Mouse (Mus musculus) lung, postnatal 0 days (tissue): Measurements from ENCODE around the gene Ncapd3. TPM values are rescaled to one million over a fixed set of nuclear protein-coding genes. Genes with fewer than 3 reads are reported as not detected.

Experiments used
- ATAC-seq: fragments of 200-750 bp; cut with Nextera tagmentation; 2 replicates; pipeline ENCODE4 v1.8.0; 2017; ENCODE audit warnings: moderate library complexity
- DNase-seq: peaks from one replicate; pipeline ENCODE4 v3.0.0-alpha.2; 2016; ENCODE audit warnings: low spot score
- H3K27ac ChIP-seq: fragments of 300-500 bp; sonication (generic); 2 replicates; pipeline ENCODE4 v1.5.1; 2014; ENCODE audit warnings: antibody characterized with exemption, mild to moderate bottlenecking, low read length, mixed read lengths
- H3K27me3 ChIP-seq: fragments of 300-500 bp; sonication (generic); replicated peaks from 2 replicates; pipeline ENCODE4 v1.6.1; 2014; ENCODE audit warnings: low read length, mixed read lengths; ENCODE audit not compliant: insufficient read depth
- H3K36me3 ChIP-seq: fragments of 300-500 bp; sonication (generic); 2 replicates; pipeline ENCODE4 v1.6.1; 2014; ENCODE audit warnings: low read length, mixed read lengths; ENCODE audit not compliant: insufficient read depth
- H3K4me1 ChIP-seq: fragments of 300-500 bp; sonication (generic); 2 replicates; pipeline ENCODE4 v1.6.1; 2014; ENCODE audit warnings: antibody characterized with exemption, low read depth, low read length, mixed read lengths; ENCODE audit not compliant: insufficient read depth
- H3K4me2 ChIP-seq: fragments of 300-500 bp; sonication (generic); replicated peaks from 2 replicates; pipeline ENCODE4 v1.6.1; 2014; ENCODE audit warnings: low read depth, mild to moderate bottlenecking, low read length, moderate library complexity, mixed read lengths
- H3K4me3 ChIP-seq: fragments of 300-500 bp; sonication (generic); 2 replicates; pipeline ENCODE4 v1.5.1; 2014; ENCODE audit warnings: low read depth, low read length
- H3K9ac ChIP-seq: fragments of 300-500 bp; sonication (generic); replicated peaks from 2 replicates; pipeline ENCODE4 v1.6.1; 2014; ENCODE audit warnings: low read depth, mild to moderate bottlenecking
- H3K9me3 ChIP-seq: fragments of 300-500 bp; sonication (generic); 2 replicates; pipeline ENCODE4 v1.6.1; 2016; ENCODE audit warnings: low read length, mixed read lengths
- CTCF ChIP-seq: IDR thresholded peaks from 2 replicates; pipeline ENCODE4 v1.5.1; 2016; ENCODE audit warnings: antibody characterized with exemption, mild to moderate bottlenecking
- EP300 ChIP-seq: IDR thresholded peaks from 2 replicates; pipeline ENCODE4 v1.6.1; 2016; ENCODE audit warnings: antibody characterized with exemption, mild to moderate bottlenecking, control low read depth
- whole genome bisulfite sequencing: fragments of 180-500 bp; shearing (Covaris S2); extraction: QIAGEN DNeasy Blood & Tissue Kit; methylation state at CpG from one replicate; pipeline ENCODE4 v1.1.7; 2014; 5-methylcytosine and 5-hydroxymethylcytosine counted together
- polyA plus RNA-seq: library from polyadenylated mRNA; unstranded; fragments of >200 nt; fragmentation: Nextera tagmentation; extraction: Ambion mirVana; gene quantifications from 2 replicates; pipeline ENCODE4 v1.2.1, GENCODE M21; 2015

Gene Ncapd3
- 6.3 and 6.4 TPM in 2 replicates for polyA plus RNA-seq

- Histone ChIP-seq H3K9me3 (no peaks in the 10 kb centered on the region), H3K4me2 (peak within 1 kb of the TSS; percentile 88), H3K27me3 (no peaks in the 10 kb centered on the region), H3K27ac (peak within 1 kb of the TSS; percentile 96), H3K4me3 (peak within 1 kb of the TSS; percentile 98), H3K4me1 (peaks cover 23% of the 10 kb centered on the region; the same call in 1 of the 2 replicates), H3K36me3 (no peaks in the 10 kb centered on the region), H3K9ac (peak within 1 kb of the TSS; percentile 84)
- WGBS, result under 1% methylated on average over 64 of the region's 80 CpGs
- DNase-seq (peak; percentile 98), ATAC-seq (peak; percentile 96)
- no peak for TF ChIP-seq EP300
- peak; percentile 38; the same call in 1 of the 2 replicates for TF ChIP-seq CTCF
Measured at GRCm38 (mm10) chr9:27029828-27030762, at the start of gene Ncapd3, which contains the start of gene Vps26b. Gene Ncapd3, plus strand, starts transcription at chr9:27030175. Gene Vps26b, minus strand, starts transcription at chr9:27030065.

- Histone ChIP-seq H3K36me3 (peaks cover 29% of the 10 kb centered on the region; the same call in 1 of the 2 replicates), H3K9ac (no peak overlapping the region), H3K9me3 (no peaks in the 10 kb centered on the region), H3K4me3 (no peak overlapping the region), H3K27ac (no peak overlapping the region), H3K4me1 (no peaks in the 10 kb centered on the region), H3K4me2 (no peak overlapping the region), H3K27me3 (no peaks in the 10 kb centered on the region)
- no peak for ATAC-seq
- no peak for DNase-seq
- TF ChIP-seq EP300, result no peak
- no peak for TF ChIP-seq CTCF
- WGBS, result 79% methylated on average over 2 of the region's 2 CpGs
Measured at GRCm38 (mm10) chr9:26985090-26985613, 44.8 kb upstream of the Ncapd3 start.

DNA sequence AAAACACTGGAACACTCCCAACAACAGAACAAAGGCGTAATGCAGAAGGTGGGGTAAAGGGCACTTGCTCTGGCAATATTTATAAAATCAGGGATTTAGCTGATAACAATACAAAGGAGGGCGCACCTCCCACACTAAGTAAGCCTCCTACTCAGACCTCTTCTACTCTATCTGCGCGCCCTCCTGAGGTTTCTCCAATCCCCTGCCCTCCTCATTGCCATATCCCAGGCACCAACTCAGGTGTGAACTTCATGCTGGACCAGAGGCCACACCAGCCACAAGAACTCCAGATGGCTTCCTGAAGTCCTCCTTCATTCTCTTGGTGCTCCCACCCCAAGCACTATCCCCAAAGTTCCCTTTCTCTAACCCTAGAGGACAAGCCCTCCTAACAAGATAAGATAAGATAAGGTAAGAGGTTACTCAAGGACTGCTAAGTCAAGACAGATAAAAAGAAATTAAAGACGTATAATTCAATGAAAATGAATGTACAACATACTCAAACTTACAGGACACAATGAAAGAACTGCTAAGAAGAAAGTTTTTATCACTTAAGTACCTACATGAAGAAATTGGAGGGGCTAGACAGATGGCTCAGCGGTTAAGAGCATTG is 44.2 kb upstream of the Ncapd3 start:
- Histone ChIP-seq H3K9ac (no peak overlapping the region), H3K36me3 (peaks cover 34% of the 10 kb centered on the region; the same call in 1 of the 2 replicates), H3K4me3 (no peak overlapping the region), H3K9me3 (no peaks in the 10 kb centered on the region), H3K4me2 (no peak overlapping the region), H3K4me1 (no peaks in the 10 kb centered on the region), H3K27ac (no peak overlapping the region), H3K27me3 (no peaks in the 10 kb centered on the region)
- ATAC-seq, result no peak
- no peak for DNase-seq
- WGBS, result 75% methylated on average over 6 of the region's 6 CpGs
- TF ChIP-seq EP300 (no peak), CTCF (no peak)

GRCm38 (mm10) chr9:26990181-26990580 is 39.8 kb upstream of the Ncapd3 start:
- no peak for DNase-seq
- no peak overlapping the region for H3K4me2 ChIP-seq
- no peaks in the 10 kb centered on the region for H3K27me3 ChIP-seq
- 92% methylated on average over 4 of the region's 4 CpGs for WGBS
- no peaks in the 10 kb centered on the region for H3K9me3 ChIP-seq
- ATAC-seq, result no peak
- H3K4me1 ChIP-seq, result no peaks in the 10 kb centered on the region
- no peak overlapping the region for H3K27ac ChIP-seq
- TF ChIP-seq EP300, result no peak
- TF ChIP-seq CTCF, result no peak
- H3K4me3 ChIP-seq, result no peak overlapping the region
- H3K9ac ChIP-seq, result no peak overlapping the region
- peaks cover 27% of the 10 kb centered on the region; the same call in 1 of the 2 replicates for H3K36me3 ChIP-seq

DNA sequence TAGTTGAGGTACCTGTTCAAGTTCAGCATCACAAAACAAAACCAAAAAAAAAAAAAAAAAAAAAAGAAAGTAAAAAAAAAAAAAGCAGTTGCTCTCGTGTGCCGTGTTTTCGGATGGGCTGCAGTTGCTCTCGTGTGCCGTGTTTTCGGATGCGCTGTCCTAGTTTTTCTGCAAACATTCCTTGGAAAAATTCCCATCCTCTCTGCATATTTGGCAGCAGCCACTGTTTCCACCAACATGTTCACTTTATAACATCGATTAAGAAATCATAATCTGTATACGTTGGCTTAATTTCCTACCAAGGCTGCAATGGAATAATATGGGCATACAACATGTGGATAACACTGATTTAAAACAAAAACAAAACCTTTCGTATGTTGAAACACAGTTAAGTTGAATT is 36.9 kb upstream of the Ncapd3 start:
- no peaks in the 10 kb centered on the region for H3K4me1 ChIP-seq
- 62% methylated on average over 10 of the region's 10 CpGs for WGBS
- H3K27ac ChIP-seq, result no peak overlapping the region
- no peak overlapping the region for H3K4me3 ChIP-seq
- no peak overlapping the region for H3K9ac ChIP-seq
- no peak for ATAC-seq
- H3K4me2 ChIP-seq, result no peak overlapping the region
- peak; percentile 57 for DNase-seq
- TF ChIP-seq CTCF (no peak), EP300 (no peak)
- no peaks in the 10 kb centered on the region for H3K27me3 ChIP-seq
- peaks cover 20% of the 10 kb centered on the region; the same call in 1 of the 2 replicates for H3K36me3 ChIP-seq
- H3K9me3 ChIP-seq, result no peaks in the 10 kb centered on the region

GRCm38 (mm10) chr9:26993900-26994299 is 36.1 kb upstream of the Ncapd3 start:
- 77% methylated on average over 3 of the region's 3 CpGs for WGBS
- H3K4me2 ChIP-seq, result no peak overlapping the region
- no peak overlapping the region for H3K4me3 ChIP-seq
- H3K9ac ChIP-seq, result no peak overlapping the region
- H3K36me3 ChIP-seq, result peaks cover 19% of the 10 kb centered on the region; the same call in 1 of the 2 replicates
- ATAC-seq (no peak), DNase-seq (no peak)
- H3K27ac ChIP-seq, result no peak overlapping the region
- no peaks in the 10 kb centered on the region for H3K4me1 ChIP-seq
- TF ChIP-seq EP300 (no peak), CTCF (no peak)
- no peaks in the 10 kb centered on the region for H3K27me3 ChIP-seq
- H3K9me3 ChIP-seq, result no peaks in the 10 kb centered on the region
